Mouse (Mus musculus) brain, embryonic 18.5 days (tissue): ENCODE results near the gene Mprip.
"Not testable (repeated sequence)": the region's sequence is repeated elsewhere in the genome, so short reads cannot be mapped to it uniquely, and the experiment has no call there.

Experiments
- DNase-seq: peaks from one replicate; pipeline ENCODE4 v3.0.0-alpha.2; 2012; ENCODE audit warnings: low read depth, low spot score

The Mprip gene

GRCm38 (mm10) chr11:59661005-59661404 lies at the start of gene Mprip:
Mprip (plus strand) TSS chr11:59661305.
- DNase-seq = no peak

GRCm38 (mm10) chr11:59611646-59612045 lies 49.5 kb upstream of the Mprip start:
- no peak for DNase-seq

- DNase-seq = no peak
These were observed 47.0 kb upstream of the Mprip start for GRCm38 (mm10) chr11:59614120-59614519.

- DNase-seq = not testable (repeated sequence)
These were observed 44.1 kb upstream of the Mprip start for GRCm38 (mm10) chr11:59616986-59617385.

GRCm38 (mm10) chr11:59622214-59622613 lies 38.9 kb upstream of the Mprip start:
- no peak for DNase-seq

- peak; percentile 43 for DNase-seq
These were observed 37.0 kb upstream of the Mprip start for GRCm38 (mm10) chr11:59624017-59624630.

- no peak for DNase-seq
These were observed 34.9 kb upstream of the Mprip start for GRCm38 (mm10) chr11:59626192-59626591.

- DNase-seq = no peak
These were observed 32.9 kb upstream of the Mprip start for GRCm38 (mm10) chr11:59628177-59628576.

- DNase-seq = no peak
These were observed 31.2 kb upstream of the Mprip start for GRCm38 (mm10) chr11:59629871-59630270.

GRCm38 (mm10) chr11:59631980-59632379 lies 29.1 kb upstream of the Mprip start:
- DNase-seq = no peak

GRCm38 (mm10) chr11:59633037-59633436 lies 28.1 kb upstream of the Mprip start:
- no peak for DNase-seq

- no peak for DNase-seq
These were observed 27.0 kb upstream of the Mprip start for GRCm38 (mm10) chr11:59634001-59634660.

GRCm38 (mm10) chr11:59635251-59635795 lies 25.8 kb upstream of the Mprip start:
- no peak for DNase-seq

- DNase-seq = no peak
These were observed 25.0 kb upstream of the Mprip start for GRCm38 (mm10) chr11:59635821-59636694.

GRCm38 (mm10) chr11:59636695-59637414 lies 24.2 kb upstream of the Mprip start:
- DNase-seq = no peak

- no peak for DNase-seq
These were observed 21.0 kb upstream of the Mprip start for GRCm38 (mm10) chr11:59639957-59640643.

GRCm38 (mm10) chr11:59641227-59641626 lies 19.9 kb upstream of the Mprip start:
- no peak for DNase-seq

GRCm38 (mm10) chr11:59642420-59642819 lies 18.7 kb upstream of the Mprip start:
- no peak for DNase-seq

- no peak for DNase-seq
These were observed 16.1 kb upstream of the Mprip start for GRCm38 (mm10) chr11:59645036-59645435.

GRCm38 (mm10) chr11:59649058-59649457 lies 12.0 kb upstream of the Mprip start:
- DNase-seq = no peak

- no peak for DNase-seq
These were observed 8.1 kb upstream of the Mprip start for GRCm38 (mm10) chr11:59653003-59653402.
